Mouse (Mus musculus): ENCODE results near the gene Prcd. TPM values are rescaled to one million over a fixed set of nuclear protein-coding genes. Genes with fewer than 3 reads are reported as not detected.

The Prcd gene
- total RNA-seq, 1 experiment, result 2.0 TPM

DNA sequence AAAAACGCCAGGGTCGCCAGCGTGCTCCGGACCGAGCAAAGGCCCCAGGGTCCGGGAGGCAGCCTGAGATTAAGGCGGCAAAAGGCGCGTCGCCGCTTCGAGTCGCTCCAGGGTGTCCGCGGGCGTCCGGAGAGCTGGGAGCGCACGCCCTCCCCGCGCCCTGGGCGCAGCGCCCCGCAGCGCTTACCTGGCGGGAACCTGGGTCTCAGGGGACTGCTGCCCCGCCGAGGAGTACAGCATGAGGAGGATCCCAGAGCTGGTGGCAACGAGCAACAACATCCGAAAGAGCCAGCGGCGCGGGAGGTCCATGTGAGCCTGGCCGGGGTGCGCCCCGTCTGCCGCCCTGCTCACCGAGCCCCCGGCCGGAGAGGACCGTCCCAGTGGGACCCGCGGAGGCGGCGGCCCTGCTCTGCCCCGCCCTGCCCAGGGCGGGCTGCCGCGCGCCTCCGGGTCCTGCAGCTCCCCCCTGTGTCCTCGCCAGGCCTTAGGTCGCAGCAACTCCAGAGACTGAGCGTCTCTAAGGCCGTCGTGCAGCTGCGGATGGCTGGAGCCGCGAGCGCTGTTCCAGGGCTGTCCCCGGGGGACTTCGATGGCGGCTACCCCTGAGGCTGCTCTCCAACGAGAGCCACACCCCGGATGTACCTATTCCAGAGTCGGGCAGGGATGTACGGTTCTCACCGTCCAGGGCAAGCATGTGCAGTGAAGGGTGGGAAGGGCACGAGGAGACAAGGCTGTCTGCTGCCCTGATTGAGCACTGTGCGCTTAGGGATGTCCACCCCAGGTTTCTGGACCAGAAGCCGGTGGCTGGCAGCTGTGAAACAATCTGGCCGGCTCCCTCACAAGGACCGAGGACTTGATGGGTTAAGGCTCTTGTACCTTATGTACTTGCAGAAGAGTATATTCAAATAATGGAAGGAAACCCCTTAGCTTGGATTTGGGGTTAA lies 41.2 kb downstream of the Prcd start:
- Histone ChIP-seq H3K4me1 (ENCODE audit: control insufficient read depth in 2 of 2, insufficient read depth in 2 of 2, low read length in 2 of 2, poor library complexity in 1 of 2) (peaks cover 4 to 38% of the 10 kb centered on the region in 2 experiments; a peak in 2 of 4 replicates), H3K9me3 (ENCODE audit: control insufficient read depth, insufficient read depth, low read depth, low read length) (no peaks in the 10 kb centered on the region), H3K36me3 (ENCODE audit: control insufficient read depth, insufficient read depth, low read length, poor library complexity, severe bottlenecking) (no peaks in the 10 kb centered on the region), H3K27ac (ENCODE audit: insufficient read depth, low read depth, low read length, poor library complexity, severe bottlenecking) (peak overlapping the region; percentile 26; the same call in 1 of the 2 replicates), H3K4me3 (ENCODE audit: insufficient read depth in 1 of 2, low read depth in 1 of 2, low read length in 2 of 2, poor library complexity in 1 of 2, severe bottlenecking in 1 of 2) (peak overlapping the region; percentile 54 to 72), H3K9ac (ENCODE audit: insufficient read depth, low read depth, low read length, poor library complexity, severe bottlenecking) (peak overlapping the region; percentile 74)
- in situ Hi-C loops (cut with MboI; ENCODE audit: low sequenced_read_pairs in 2 of 2, unreplicated experiment in 2 of 2), result no loop called here
- no peak for DNase-seq (ENCODE audit: low read depth, low spot score)
- TF ChIP-seq HCFC1 (IDR thresholded peaks at IDR 0.05; ENCODE audit: borderline replicate concordance, insufficient read depth, low read length), result no peak
- no peak for TF ChIP-seq MAFK (IDR thresholded peaks at IDR 0.05; ENCODE audit: insufficient read depth, low read depth, low read length)
- TF ChIP-seq ZNF384 (IDR thresholded peaks at IDR 0.05; ENCODE audit: low read depth, low read length), result no peak
- TF ChIP-seq CHD2 (IDR thresholded peaks at IDR 0.05; ENCODE audit: low read depth, low read length), result no peak
- no peak for TF ChIP-seq ZC3H11A (IDR thresholded peaks at IDR 0.05; ENCODE audit: borderline replicate concordance, low read depth, low read length)

- peaks cover 4 to 38% of the 10 kb centered on the region in 2 experiments; a peak in 2 of 4 replicates for H3K4me1 ChIP-seq (ENCODE audit: control insufficient read depth in 2 of 2, insufficient read depth in 2 of 2, low read length in 2 of 2, poor library complexity in 1 of 2)
- in situ Hi-C loops (cut with MboI; ENCODE audit: low sequenced_read_pairs in 2 of 2, unreplicated experiment in 2 of 2), result no loop called here
- H3K9me3 ChIP-seq (ENCODE audit: control insufficient read depth, insufficient read depth, low read depth, low read length), result no peaks in the 10 kb centered on the region
- H3K9ac ChIP-seq (ENCODE audit: insufficient read depth, low read depth, low read length, poor library complexity, severe bottlenecking), result 0 out of 2 replicates have a peak overlapping the region, but pooled peaks have one; percentile 74
- no peaks in the 10 kb centered on the region for H3K36me3 ChIP-seq (ENCODE audit: control insufficient read depth, insufficient read depth, low read length, poor library complexity, severe bottlenecking)
- H3K27ac ChIP-seq (ENCODE audit: insufficient read depth, low read depth, low read length, poor library complexity, severe bottlenecking), result peak overlapping the region; percentile 28; the same call in 1 of the 2 replicates
- no peak for DNase-seq (ENCODE audit: low read depth, low spot score)
- TF ChIP-seq ZNF384 (IDR thresholded peaks at IDR 0.05; ENCODE audit: low read depth, low read length) (no peak), HCFC1 (IDR thresholded peaks at IDR 0.05; ENCODE audit: borderline replicate concordance, insufficient read depth, low read length) (no peak), MAFK (IDR thresholded peaks at IDR 0.05; ENCODE audit: insufficient read depth, low read depth, low read length) (no peak), ZC3H11A (IDR thresholded peaks at IDR 0.05; ENCODE audit: borderline replicate concordance, low read depth, low read length) (no peak), CHD2 (IDR thresholded peaks at IDR 0.05; ENCODE audit: low read depth, low read length) (no peak)
- peak overlapping the region in 1 of 2 experiments; percentile 72; a peak in 2 of 4 replicates for H3K4me3 ChIP-seq (ENCODE audit: insufficient read depth in 1 of 2, low read depth in 1 of 2, low read length in 2 of 2, poor library complexity in 1 of 2, severe bottlenecking in 1 of 2)
Observed at GRCm38 (mm10) chr11:116695194-116695880, 42.0 kb downstream of the Prcd start.

GRCm38 (mm10) chr11:116696426-116696825 lies 43.1 kb downstream of the Prcd start:
- Histone ChIP-seq H3K9ac (ENCODE audit: insufficient read depth, low read depth, low read length, poor library complexity, severe bottlenecking) (peak overlapping the region; percentile 20; the same call in 1 of the 2 replicates), H3K9me3 (ENCODE audit: control insufficient read depth, insufficient read depth, low read depth, low read length) (no peaks in the 10 kb centered on the region), H3K4me3 (ENCODE audit: insufficient read depth in 1 of 2, low read depth in 1 of 2, low read length in 2 of 2, poor library complexity in 1 of 2, severe bottlenecking in 1 of 2) (no peak overlapping the region), H3K36me3 (ENCODE audit: control insufficient read depth, insufficient read depth, low read length, poor library complexity, severe bottlenecking) (no peaks in the 10 kb centered on the region), H3K4me1 (ENCODE audit: control insufficient read depth in 2 of 2, insufficient read depth in 2 of 2, low read length in 2 of 2, poor library complexity in 1 of 2) (peaks cover 4 to 40% of the 10 kb centered on the region in 2 experiments; a peak in 2 of 4 replicates), H3K27ac (ENCODE audit: insufficient read depth, low read depth, low read length, poor library complexity, severe bottlenecking) (no peak overlapping the region)
- DNase-seq (ENCODE audit: low read depth, low spot score), result no peak
- TF ChIP-seq CHD2 (IDR thresholded peaks at IDR 0.05; ENCODE audit: low read depth, low read length) (no peak), MAFK (IDR thresholded peaks at IDR 0.05; ENCODE audit: insufficient read depth, low read depth, low read length) (no peak), ZC3H11A (IDR thresholded peaks at IDR 0.05; ENCODE audit: borderline replicate concordance, low read depth, low read length) (no peak), ZNF384 (IDR thresholded peaks at IDR 0.05; ENCODE audit: low read depth, low read length) (no peak), HCFC1 (IDR thresholded peaks at IDR 0.05; ENCODE audit: borderline replicate concordance, insufficient read depth, low read length) (no peak)
- in situ Hi-C loops (cut with MboI; ENCODE audit: low sequenced_read_pairs in 2 of 2, unreplicated experiment in 2 of 2), result no loop called here

- H3K9ac ChIP-seq (ENCODE audit: insufficient read depth, low read depth, low read length, poor library complexity, severe bottlenecking), result no peak overlapping the region; the same call in 1 of the 2 replicates
- no peaks in the 10 kb centered on the region for H3K36me3 ChIP-seq (ENCODE audit: control insufficient read depth, insufficient read depth, low read length, poor library complexity, severe bottlenecking)
- H3K27ac ChIP-seq (ENCODE audit: insufficient read depth, low read depth, low read length, poor library complexity, severe bottlenecking), result peak overlapping the region; percentile 81
- H3K4me1 ChIP-seq (ENCODE audit: control insufficient read depth in 2 of 2, insufficient read depth in 2 of 2, low read length in 2 of 2, poor library complexity in 1 of 2), result peaks cover 4 to 43% of the 10 kb centered on the region in 2 experiments; a peak in 2 of 4 replicates
- in situ Hi-C loops (cut with MboI; ENCODE audit: low sequenced_read_pairs in 2 of 2, unreplicated experiment in 2 of 2), result no loop called here
- TF ChIP-seq ZNF384 (IDR thresholded peaks at IDR 0.05; ENCODE audit: low read depth, low read length), result no peak
- no peak for TF ChIP-seq HCFC1 (IDR thresholded peaks at IDR 0.05; ENCODE audit: borderline replicate concordance, insufficient read depth, low read length)
- TF ChIP-seq MAFK (IDR thresholded peaks at IDR 0.05; ENCODE audit: insufficient read depth, low read depth, low read length), result no peak
- no peak for TF ChIP-seq ZC3H11A (IDR thresholded peaks at IDR 0.05; ENCODE audit: borderline replicate concordance, low read depth, low read length)
- no peak for TF ChIP-seq CHD2 (IDR thresholded peaks at IDR 0.05; ENCODE audit: low read depth, low read length)
- no peaks in the 10 kb centered on the region for H3K9me3 ChIP-seq (ENCODE audit: control insufficient read depth, insufficient read depth, low read depth, low read length)
- H3K4me3 ChIP-seq (ENCODE audit: insufficient read depth in 1 of 2, low read depth in 1 of 2, low read length in 2 of 2, poor library complexity in 1 of 2, severe bottlenecking in 1 of 2), result no peak overlapping the region; a peak in 1 of 4 replicates
- no peak for DNase-seq (ENCODE audit: low read depth, low spot score)
Observed at GRCm38 (mm10) chr11:116697521-116697920, 44.2 kb downstream of the Prcd start.
